Mouse (Mus musculus) embryo, embryonic 11 days (tissue): ENCODE data around the gene Sh3yl1.

Experiments
- DNase-seq: peaks from one replicate; pipeline ENCODE4 v3.0.0-alpha.2; 2015

Sh3yl1 gene

DNA sequence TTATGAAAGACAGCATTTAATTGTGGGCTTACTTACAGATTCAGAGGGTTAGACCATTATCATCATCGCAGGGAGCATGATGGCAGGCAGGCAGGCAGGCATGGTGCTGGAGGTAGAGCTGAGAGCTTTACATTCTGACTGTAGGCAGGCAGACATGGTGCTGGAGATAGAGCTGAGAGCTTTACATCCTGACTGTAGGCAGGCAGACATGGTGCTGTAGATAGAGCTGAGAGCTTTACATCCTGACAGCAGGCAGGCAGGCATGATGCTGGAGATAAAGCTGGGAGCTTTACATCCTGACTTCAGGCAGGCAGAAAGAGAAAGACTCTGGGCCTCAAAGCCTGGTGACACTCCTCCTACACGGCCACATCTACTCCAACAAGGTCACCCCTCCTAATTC lies 59.2 kb downstream of the Sh3yl1 start:
- DNase-seq = no peak

DNA sequence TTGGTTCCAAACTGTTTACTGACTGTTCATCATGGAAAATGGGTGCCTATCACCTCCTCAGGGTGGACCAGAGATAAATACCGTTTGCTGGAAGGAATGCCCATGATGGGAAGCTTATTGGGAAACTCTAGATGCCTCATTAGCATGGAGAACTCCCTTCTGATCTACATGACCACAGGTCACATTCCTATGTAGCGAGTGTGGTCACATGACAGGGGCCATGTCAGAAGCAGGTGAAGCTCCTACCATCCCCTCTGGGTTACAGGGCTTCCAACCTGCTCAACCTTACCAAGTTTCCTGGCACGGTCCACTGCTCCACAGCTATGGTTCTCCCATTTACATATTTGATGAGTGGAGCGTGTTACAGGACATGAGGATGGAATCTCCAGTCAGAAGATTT lies 92.3 kb downstream of the Sh3yl1 start:
- no peak for DNase-seq

DNA sequence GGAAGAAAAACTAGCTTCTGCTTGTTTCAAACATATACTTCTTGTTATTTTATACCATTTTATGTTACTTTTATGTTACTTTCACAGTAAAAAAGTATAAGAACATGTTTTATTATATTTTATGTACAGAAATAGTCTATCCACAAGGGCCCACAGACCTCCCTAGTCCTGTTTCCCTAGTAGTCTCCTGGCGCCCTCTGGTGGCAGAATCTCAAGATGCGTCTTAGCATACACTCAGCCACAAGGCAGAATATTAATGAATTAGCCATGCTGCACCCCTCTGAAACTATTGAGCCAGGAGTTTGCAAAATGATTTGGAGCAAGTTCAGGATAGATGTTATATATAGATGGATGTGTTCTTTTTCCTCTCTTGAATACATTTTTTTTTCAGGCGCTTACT lies 93.5 kb downstream of the Sh3yl1 start:
- peak; percentile 90 for DNase-seq

DNA sequence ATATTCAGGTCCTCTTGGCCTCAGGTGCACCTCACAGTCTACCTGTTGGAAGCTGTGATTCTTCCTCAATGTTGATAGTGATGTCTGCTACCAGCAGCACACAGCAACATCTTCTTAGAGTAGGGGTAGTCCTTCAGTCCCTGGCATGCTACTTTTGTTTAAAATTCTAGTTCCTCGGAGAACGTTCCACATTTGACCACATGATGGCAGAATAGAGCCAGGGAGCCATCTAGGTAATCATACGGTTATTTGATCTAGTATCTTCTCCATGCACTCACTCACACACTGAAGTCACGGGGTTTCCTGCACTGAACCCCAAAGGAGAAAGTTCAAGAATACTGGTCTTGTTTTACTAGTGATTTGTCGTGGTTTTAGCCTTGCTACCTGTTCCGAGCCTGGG lies 96.7 kb downstream of the Sh3yl1 start:
- DNase-seq = peak; percentile 51
